Mouse (Mus musculus) cortical plate, adult 2 months (tissue): ENCODE measurements around the gene Nkx3-2.

ENCODE experiments used
- CTCF ChIP-seq: fragments of 200-500 bp; IDR thresholded peaks from 2 replicates; pipeline ENCODE4 v1.5.1; 2011; ENCODE audit warnings: mild to moderate bottlenecking, control low read depth, low read length; ENCODE audit not compliant: insufficient read depth; ENCODE audit errors: extremely low read depth
- POLR2A ChIP-seq: fragments of 200-500 bp; IDR thresholded peaks from 2 replicates; pipeline ENCODE4 v1.6.1; 2011; ENCODE audit warnings: mild to moderate bottlenecking, low read length, control low read depth; ENCODE audit not compliant: insufficient read depth; ENCODE audit errors: extremely low read depth

DNA sequence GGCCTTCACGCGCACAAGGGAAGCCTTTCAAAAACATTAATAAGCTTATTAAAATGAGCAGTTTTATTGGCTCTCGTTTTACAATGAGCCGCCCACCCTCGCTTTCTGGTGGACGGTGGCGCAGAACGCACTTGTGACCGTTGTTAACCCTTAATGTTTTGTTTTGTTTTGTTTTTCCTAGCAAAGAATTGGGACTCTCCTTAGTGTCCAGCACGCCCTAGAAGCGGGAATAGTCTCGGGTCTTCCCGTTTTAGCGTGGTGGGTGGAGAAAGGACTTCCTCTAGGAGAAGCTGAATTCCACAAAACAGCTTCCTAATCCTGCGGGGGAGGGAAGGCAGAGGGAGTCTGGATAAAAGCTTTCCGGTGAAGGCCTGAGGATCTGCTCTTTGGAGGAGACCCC, 9.5 kb downstream of the Nkx3-2 start:
- TF ChIP-seq POLR2A (no peak), CTCF (no peak)
